Mouse (Mus musculus): Measurements from ENCODE around the gene Nfia. TPM values are rescaled to one million over a fixed set of nuclear protein-coding genes. Genes with fewer than 3 reads are reported as not detected.

Nfia gene
- polyA plus RNA-seq, 1 experiment = 0.02 TPM

- Histone ChIP-seq H3K4me3 (replicated peaks) (no peak overlapping the region), H3K27me3 (replicated peaks) (peaks cover 12% of the 10 kb centered on the region), H3K4me1 (no peaks in the 10 kb centered on the region), H3K9me3 (peaks cover 4% of the 10 kb centered on the region; the same call in 1 of the 2 replicates), H3K36me3 (replicated peaks; ENCODE audit: low read length) (no peaks in the 10 kb centered on the region)
- TF ChIP-seq GATA1 (IDR thresholded peaks at IDR 0.05; ENCODE audit: borderline replicate concordance, low read length) (no peak), FLI1 (IDR thresholded peaks at IDR 0.05; ENCODE audit: low read length) (no peak)
These were observed 277.6 kb downstream of the Nfia start for GRCm38 (mm10) chr4:98050003-98050620.

- TF ChIP-seq FLI1 (IDR thresholded peaks at IDR 0.05; ENCODE audit: low read length) (no peak), GATA1 (IDR thresholded peaks at IDR 0.05; ENCODE audit: borderline replicate concordance, low read length) (no peak)
- Histone ChIP-seq H3K4me1 (peaks cover under 1% of the 10 kb centered on the region), H3K36me3 (replicated peaks; ENCODE audit: low read length) (no peaks in the 10 kb centered on the region), H3K27me3 (replicated peaks) (peaks cover 12% of the 10 kb centered on the region), H3K9me3 (peaks cover 4% of the 10 kb centered on the region; the same call in 1 of the 2 replicates), H3K4me3 (replicated peaks) (no peak overlapping the region)
These were observed 278.2 kb downstream of the Nfia start for GRCm38 (mm10) chr4:98050781-98051180.

- H3K36me3 ChIP-seq (replicated peaks; ENCODE audit: low read length) = no peaks in the 10 kb centered on the region
- TF ChIP-seq GATA1 (IDR thresholded peaks at IDR 0.05; ENCODE audit: borderline replicate concordance, low read length) (no peak), FLI1 (IDR thresholded peaks at IDR 0.05; ENCODE audit: low read length) (no peak)
- peaks cover 6% of the 10 kb centered on the region for H3K4me1 ChIP-seq
- H3K27me3 ChIP-seq (replicated peaks) = peaks cover 12% of the 10 kb centered on the region
- no peak overlapping the region for H3K4me3 ChIP-seq (replicated peaks)
- peaks cover 4% of the 10 kb centered on the region; the same call in 1 of the 2 replicates for H3K9me3 ChIP-seq
These were observed 278.8 kb downstream of the Nfia start for GRCm38 (mm10) chr4:98051326-98051725.

GRCm38 (mm10) chr4:98055036-98055435 lies 282.5 kb downstream of the Nfia start:
- H3K4me3 ChIP-seq (replicated peaks) = no peak overlapping the region
- no peak for TF ChIP-seq FLI1 (IDR thresholded peaks at IDR 0.05; ENCODE audit: low read length)
- TF ChIP-seq GATA1 (IDR thresholded peaks at IDR 0.05; ENCODE audit: borderline replicate concordance, low read length) = no peak
- H3K9me3 ChIP-seq = peaks cover 4% of the 10 kb centered on the region; the same call in 1 of the 2 replicates

GRCm38 (mm10) chr4:98056396-98057020 lies 284.0 kb downstream of the Nfia start:
- Histone ChIP-seq H3K27me3 (replicated peaks) (peaks cover 3% of the 10 kb centered on the region), H3K9me3 (peaks cover 4% of the 10 kb centered on the region; the same call in 1 of the 2 replicates), H3K4me1 (peaks cover 15% of the 10 kb centered on the region), H3K4me3 (replicated peaks) (no peak overlapping the region), H3K36me3 (replicated peaks; ENCODE audit: low read length) (no peaks in the 10 kb centered on the region)
- TF ChIP-seq GATA1 (IDR thresholded peaks at IDR 0.05; ENCODE audit: borderline replicate concordance, low read length) = no peak
- TF ChIP-seq FLI1 (IDR thresholded peaks at IDR 0.05; ENCODE audit: low read length) = no peak

More at GRCm38 (mm10) chr4:98055036-98055435, 282.5 kb downstream of the Nfia start:
- peaks cover 12% of the 10 kb centered on the region for H3K27me3 ChIP-seq (replicated peaks)
- no peaks in the 10 kb centered on the region for H3K36me3 ChIP-seq (replicated peaks; ENCODE audit: low read length)
- peaks cover 15% of the 10 kb centered on the region for H3K4me1 ChIP-seq

- Histone ChIP-seq H3K4me3 (replicated peaks) (no peak overlapping the region), H3K36me3 (replicated peaks; ENCODE audit: low read length) (no peaks in the 10 kb centered on the region), H3K4me1 (peaks cover 15% of the 10 kb centered on the region), H3K27me3 (replicated peaks) (peaks cover 3% of the 10 kb centered on the region), H3K9me3 (peaks cover 4% of the 10 kb centered on the region; the same call in 1 of the 2 replicates)
- TF ChIP-seq GATA1 (IDR thresholded peaks at IDR 0.05; ENCODE audit: borderline replicate concordance, low read length) (no peak), FLI1 (IDR thresholded peaks at IDR 0.05; ENCODE audit: low read length) (no peak)
These were observed 284.7 kb downstream of the Nfia start for GRCm38 (mm10) chr4:98057246-98057645.

- Histone ChIP-seq H3K4me1 (peaks cover 15% of the 10 kb centered on the region), H3K27me3 (replicated peaks) (peaks cover under 1% of the 10 kb centered on the region), H3K36me3 (replicated peaks; ENCODE audit: low read length) (no peaks in the 10 kb centered on the region), H3K4me3 (replicated peaks) (no peak overlapping the region), H3K9me3 (peaks cover 1% of the 10 kb centered on the region; the same call in 1 of the 2 replicates)
- TF ChIP-seq GATA1 (IDR thresholded peaks at IDR 0.05; ENCODE audit: borderline replicate concordance, low read length) (no peak), FLI1 (IDR thresholded peaks at IDR 0.05; ENCODE audit: low read length) (no peak)
These were observed 285.2 kb downstream of the Nfia start for GRCm38 (mm10) chr4:98057721-98058120.

- no peak for TF ChIP-seq FLI1 (IDR thresholded peaks at IDR 0.05; ENCODE audit: low read length)
- TF ChIP-seq GATA1 (IDR thresholded peaks at IDR 0.05; ENCODE audit: borderline replicate concordance, low read length) = no peak
- Histone ChIP-seq H3K4me3 (replicated peaks) (no peak overlapping the region), H3K36me3 (replicated peaks; ENCODE audit: low read length) (no peaks in the 10 kb centered on the region), H3K9me3 (no peaks in the 10 kb centered on the region), H3K27me3 (replicated peaks) (no peaks in the 10 kb centered on the region), H3K4me1 (peaks cover 15% of the 10 kb centered on the region)
These were observed 285.6 kb downstream of the Nfia start for GRCm38 (mm10) chr4:98058182-98058581.

GRCm38 (mm10) chr4:98060601-98061000 lies 288.1 kb downstream of the Nfia start:
- Histone ChIP-seq H3K9me3 (no peaks in the 10 kb centered on the region), H3K36me3 (replicated peaks; ENCODE audit: low read length) (no peaks in the 10 kb centered on the region), H3K4me1 (peaks cover 15% of the 10 kb centered on the region), H3K27me3 (replicated peaks) (no peaks in the 10 kb centered on the region), H3K4me3 (replicated peaks) (no peak overlapping the region)
- TF ChIP-seq FLI1 (IDR thresholded peaks at IDR 0.05; ENCODE audit: low read length) = no peak
- TF ChIP-seq GATA1 (IDR thresholded peaks at IDR 0.05; ENCODE audit: borderline replicate concordance, low read length) = no peak

GRCm38 (mm10) chr4:98061086-98061485 lies 288.6 kb downstream of the Nfia start:
- Histone ChIP-seq H3K36me3 (replicated peaks; ENCODE audit: low read length) (no peaks in the 10 kb centered on the region), H3K4me1 (peaks cover 11% of the 10 kb centered on the region), H3K27me3 (replicated peaks) (no peaks in the 10 kb centered on the region), H3K4me3 (replicated peaks) (no peak overlapping the region), H3K9me3 (no peaks in the 10 kb centered on the region)
- no peak for TF ChIP-seq GATA1 (IDR thresholded peaks at IDR 0.05; ENCODE audit: borderline replicate concordance, low read length)
- TF ChIP-seq FLI1 (IDR thresholded peaks at IDR 0.05; ENCODE audit: low read length) = no peak
